Mouse (Mus musculus) cerebellum, adult 18-20 months (tissue): ENCODE measurements around the gene Snx1.
A peak's percentile ranks its signal among the peaks of the same experiment; 100 is the strongest.

Experiments used
- DNase-seq, 2 experiments: peaks; one replicate each; pipeline ENCODE4 v3.0.0; 2021

Snx1 gene

GRCm38 (mm10) chr9:66126456-66127192 lies at the start of gene Snx1, which contains the start of gene Ciao2a:
Gene Snx1 (minus strand): TSS chr9:66126587.
Gene Ciao2a (plus strand): TSS chr9:66126611.
- DNase-seq = peak; percentile 92 to 98

DNA sequence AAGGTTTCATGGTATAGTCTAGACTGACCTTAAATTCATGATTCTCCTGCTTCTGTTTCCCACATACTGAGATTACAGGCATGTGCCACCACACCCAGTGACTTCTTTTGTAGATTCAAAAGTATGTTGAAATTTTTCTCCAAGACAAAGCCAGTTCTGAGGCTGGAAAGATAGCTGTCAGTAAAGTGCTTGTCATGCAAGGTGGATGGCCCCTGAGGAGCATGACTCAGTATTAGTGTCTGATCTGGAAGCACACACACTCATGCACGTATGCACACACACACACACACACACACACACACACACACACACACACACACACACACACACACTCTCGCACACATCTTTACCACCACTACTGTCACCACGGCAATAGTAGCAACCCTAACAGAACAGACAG lies 48.6 kb upstream of the Snx1 start:
- no peak for DNase-seq

DNA sequence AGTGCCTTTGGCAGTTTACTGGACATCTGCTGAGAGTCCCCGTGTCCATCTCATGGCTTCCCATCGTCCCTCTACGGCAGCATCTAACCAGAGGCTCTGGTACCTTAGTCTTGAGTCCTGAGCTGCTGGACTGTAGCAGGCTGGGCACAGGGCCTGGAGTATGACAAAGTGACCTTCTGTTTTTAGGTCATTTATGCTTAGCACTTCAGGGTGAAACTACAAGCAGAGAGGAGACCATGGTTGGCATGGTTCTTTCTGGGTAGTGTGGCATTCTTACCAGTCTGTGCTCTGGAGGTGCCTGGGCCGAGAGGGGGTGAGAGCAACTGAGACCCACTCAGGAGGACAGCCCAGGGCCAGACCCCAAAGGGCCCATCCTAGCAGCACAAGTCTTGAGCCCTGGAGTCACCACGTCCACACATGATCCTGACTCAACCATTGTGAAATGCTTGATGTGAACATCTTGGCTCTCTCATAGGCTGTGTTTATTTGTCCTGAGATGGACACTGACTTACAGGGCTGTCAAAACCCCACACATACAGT lies 47.0 kb upstream of the Snx1 start:
- DNase-seq = no peak

DNA sequence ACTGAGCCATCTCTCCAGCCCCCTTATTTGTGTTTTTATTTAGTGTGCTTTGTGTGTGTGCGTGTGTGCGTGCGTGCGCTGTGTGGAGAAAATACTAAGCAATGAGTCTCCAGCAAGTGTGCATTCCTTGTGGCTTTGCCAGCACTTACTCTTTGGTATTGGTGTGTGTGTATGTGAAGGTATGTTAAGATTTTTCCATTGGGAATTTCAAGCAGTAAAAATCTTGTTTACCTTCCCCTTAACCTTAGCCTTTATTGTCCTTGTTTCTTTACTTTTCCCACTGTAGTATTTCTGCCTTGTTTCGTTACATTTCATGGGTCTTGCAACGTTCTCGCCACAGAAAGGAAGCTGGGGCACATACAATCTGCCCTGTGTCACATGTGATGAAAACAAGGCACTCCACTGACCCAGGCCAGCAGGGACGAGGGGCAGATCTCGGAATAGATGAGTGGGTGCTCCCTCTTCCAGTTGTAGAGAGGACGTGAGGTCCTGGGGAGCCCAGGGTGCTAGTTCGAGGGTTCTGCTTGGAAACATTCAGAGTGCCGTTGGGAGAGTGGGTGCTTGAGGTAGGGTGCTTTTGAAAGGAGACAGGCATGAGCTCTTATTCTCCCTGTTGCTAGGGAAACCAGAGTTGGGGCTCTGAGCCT lies 45.0 kb upstream of the Snx1 start:
- no peak for DNase-seq

GRCm38 (mm10) chr9:66170506-66170905 lies 44.1 kb upstream of the Snx1 start:
- no peak for DNase-seq

GRCm38 (mm10) chr9:66168233-66168632 lies 41.8 kb upstream of the Snx1 start:
- DNase-seq = no peak

DNA sequence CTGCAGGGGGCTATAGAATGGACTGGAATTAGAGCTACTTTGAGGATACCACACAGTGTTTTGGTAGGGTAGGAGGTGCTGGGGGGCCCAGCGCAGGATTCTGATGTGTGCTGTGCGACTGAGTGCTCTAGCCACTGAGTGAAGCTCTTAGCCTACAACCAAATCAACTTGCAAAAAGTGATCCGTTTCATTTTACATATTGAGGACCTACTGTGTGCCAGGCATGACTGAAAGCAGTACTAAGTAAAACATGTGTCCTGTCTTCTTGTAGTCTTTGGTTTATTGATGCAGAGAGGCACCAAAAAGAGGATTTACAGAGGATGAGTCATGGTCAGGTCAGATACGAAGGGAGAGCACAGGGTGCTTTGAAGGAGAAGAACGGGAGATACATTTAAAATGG lies 40.8 kb upstream of the Snx1 start:
- DNase-seq = no peak

- no peak for DNase-seq
Observed at GRCm38 (mm10) chr9:66162995-66163394, 36.6 kb upstream of the Snx1 start.

GRCm38 (mm10) chr9:66160155-66160554 lies 33.8 kb upstream of the Snx1 start:
- no peak for DNase-seq

- DNase-seq = no peak
Observed at GRCm38 (mm10) chr9:66158885-66159430, 32.6 kb upstream of the Snx1 start.

DNA sequence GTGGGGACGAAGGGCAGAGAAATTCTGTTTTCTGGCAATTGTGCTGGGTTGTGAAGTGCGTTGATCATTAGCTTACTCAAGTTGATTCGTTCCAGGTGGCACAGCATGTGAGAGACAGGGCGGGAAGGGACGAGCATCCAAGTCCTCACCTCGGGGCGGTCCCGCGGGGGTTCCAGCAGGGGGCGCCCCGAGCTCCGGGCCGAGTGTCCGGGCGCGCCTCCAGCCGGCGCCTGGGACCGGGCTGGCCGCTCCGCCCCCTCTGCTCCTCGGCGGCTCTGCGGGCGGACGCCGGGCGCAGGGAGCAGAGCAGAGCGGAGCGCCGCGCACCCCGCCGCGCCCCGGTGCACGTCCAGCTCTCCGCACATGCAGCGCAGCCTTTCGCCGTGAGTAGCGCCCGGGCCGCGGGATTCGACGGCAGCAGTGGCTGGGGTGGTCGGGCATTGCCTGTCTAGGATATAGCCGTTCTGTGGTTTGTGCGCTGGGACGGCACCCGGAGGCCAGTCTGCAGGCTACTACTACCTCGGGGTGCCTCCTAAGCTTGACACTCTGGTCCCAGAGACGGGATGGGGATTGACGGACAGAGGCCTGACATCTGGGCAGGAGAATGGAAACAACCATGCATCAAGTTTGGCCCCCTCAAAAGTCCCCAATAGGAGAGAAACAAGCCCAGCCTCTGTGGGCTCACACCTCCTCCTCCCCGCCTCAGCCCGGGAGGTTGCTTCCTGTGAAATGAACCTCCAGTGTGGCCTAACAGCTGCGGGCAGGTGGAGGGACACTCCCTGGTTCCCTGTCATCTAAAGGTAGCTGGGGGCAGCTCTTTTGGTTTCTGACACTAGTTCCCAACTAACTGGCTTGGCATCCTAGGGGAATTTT lies 31.8 kb upstream of the Snx1 start, which contains the start of gene Dapk2:
Dapk2 (plus strand) TSS at position 266 of the 873 bp plus-strand sequence.
- peak; percentile 39 to 77 for DNase-seq

DNA sequence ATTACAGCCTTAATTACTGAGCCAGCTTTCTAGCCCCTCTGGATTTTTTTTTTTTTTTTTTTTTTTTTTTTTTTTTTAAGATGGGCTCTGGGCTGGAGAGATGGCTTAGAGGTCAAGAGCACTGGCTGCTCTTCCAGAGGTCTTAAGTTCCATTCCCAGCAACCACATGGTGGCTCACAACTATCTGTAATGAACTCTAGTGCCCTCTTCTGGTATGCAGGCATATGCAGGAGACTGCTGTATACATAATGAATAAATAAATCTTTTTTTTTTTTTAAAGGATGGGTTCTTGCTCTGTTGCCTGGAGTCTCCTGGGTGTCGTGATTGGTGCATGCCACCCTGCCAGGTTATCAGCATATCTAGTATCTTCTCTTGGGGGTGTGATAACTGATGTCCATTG lies 29.1 kb upstream of the Snx1 start:
- no peak for DNase-seq

DNA sequence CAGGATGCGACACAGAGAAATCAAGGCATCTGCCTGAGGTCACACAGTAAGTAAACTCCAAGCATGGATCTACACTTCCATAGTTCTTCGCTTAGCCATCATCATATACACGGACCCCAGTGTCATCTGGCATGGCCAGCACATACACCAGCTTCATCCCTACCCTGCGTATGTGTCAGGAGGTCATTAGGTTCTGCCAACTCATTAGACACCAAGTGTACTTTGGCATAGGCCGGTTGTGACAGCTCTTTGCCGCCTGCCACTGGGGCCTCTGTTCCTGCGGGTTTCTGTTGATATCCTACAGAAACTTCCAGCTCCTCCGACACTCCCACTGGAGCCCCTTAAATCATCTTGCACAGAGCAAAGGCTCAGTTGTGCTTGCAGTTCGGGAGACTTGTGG lies 27.6 kb upstream of the Snx1 start:
- DNase-seq = no peak

DNA sequence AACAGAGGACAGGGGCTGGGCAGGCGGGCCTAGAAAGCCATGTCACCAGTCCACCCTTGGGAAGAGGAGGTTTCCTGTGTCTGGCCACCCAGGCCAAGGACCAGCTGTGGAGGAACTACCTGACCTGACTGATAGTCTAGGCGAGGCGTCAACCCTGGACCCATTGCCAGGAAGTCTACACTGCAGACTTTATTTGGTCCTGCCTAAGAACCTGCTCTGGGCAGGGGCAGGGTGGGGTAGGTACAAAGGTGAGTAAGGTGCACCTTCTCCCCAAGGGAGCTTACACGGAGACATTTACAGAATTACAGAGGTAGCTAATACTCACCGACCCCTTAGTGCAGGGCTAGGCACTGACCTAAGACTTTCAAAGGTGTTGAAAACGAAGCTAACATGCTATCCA lies 27.2 kb upstream of the Snx1 start:
- no peak for DNase-seq

DNA sequence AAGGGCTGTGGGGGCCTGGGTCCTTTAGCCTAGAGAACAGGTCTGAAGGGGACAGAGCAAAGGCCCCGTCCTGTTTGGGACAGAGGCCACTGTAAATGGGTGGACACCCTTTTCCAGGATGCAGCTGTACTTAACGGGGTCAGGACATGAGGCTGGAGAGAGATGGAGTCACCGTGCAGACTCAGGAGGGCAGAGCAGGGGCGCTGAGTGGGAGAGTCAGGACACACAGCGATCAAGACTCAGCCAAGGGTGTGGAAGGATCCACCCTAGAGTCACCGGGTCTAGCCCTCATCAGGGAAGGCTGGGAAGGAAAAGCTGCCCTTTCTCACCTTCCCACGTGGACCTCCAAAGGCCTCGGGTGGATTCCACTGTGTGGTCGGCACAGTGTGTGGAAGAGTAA lies 25.6 kb upstream of the Snx1 start:
- DNase-seq = no peak

GRCm38 (mm10) chr9:66146141-66146540 lies 19.8 kb upstream of the Snx1 start:
- no peak for DNase-seq

DNA sequence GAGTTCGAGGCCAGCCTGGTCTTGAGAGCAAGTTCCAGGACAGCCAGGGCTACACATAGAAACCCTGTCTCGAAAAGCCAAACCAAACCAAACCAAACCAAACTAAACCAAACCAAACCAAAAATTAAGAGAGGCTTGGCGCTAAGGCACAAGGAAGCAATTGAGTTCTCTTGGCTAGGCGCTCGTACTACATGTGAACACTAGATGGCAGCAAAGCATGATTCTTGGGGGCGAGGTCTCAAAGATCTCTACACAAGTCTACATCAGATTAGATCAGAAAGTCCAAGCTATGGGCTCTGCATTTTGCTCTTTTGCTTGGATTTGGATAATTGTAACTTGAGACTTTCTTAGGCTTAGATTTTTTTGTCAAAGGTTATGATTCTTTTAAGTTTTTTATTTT lies 17.9 kb upstream of the Snx1 start:
- DNase-seq = peak; percentile 79

DNA sequence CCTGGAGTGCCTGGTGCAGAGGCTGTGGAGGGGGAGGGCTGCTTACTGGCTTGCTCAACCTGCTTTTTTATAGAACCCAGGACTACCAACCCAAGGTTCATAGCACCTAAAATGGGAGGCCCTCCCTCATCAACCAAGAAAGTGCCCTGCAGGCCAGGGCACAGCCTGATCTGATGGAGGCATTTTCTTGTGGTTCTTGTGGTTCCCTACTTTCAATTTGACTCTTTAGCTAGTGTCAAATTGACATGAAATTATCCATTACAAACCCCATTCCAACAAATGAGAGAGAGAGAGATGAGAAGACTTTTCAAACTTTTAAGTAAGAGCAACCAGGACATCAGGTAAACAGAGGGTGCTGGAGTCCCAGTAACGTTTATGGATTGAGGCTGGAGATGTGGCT lies 15.9 kb upstream of the Snx1 start:
- no peak for DNase-seq

GRCm38 (mm10) chr9:66138193-66138592 lies 11.8 kb upstream of the Snx1 start:
- DNase-seq = no peak

GRCm38 (mm10) chr9:66135967-66136366 lies 9.6 kb upstream of the Snx1 start:
- no peak for DNase-seq

GRCm38 (mm10) chr9:66131466-66131865 lies 5.1 kb upstream of the Snx1 start:
- no peak for DNase-seq

- no peak for DNase-seq
Observed at GRCm38 (mm10) chr9:66127884-66128283, 1.5 kb upstream of the Snx1 start.

DNA sequence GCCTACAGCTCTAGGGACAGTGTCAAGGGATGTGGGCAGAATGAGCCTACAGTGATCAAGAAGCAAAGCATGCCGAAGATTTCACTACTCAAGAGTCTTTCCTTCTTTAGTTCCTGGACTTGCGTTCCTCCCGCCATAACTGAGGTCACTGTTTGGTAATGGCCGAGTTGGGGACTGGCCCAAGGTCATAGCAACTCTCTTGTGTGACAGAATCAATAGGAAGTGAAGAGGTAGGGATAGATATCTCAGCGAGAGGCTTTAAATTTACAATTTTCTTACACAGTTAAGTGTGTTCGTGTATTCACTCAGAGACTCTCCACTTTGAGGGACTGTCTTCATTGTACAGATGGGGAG lies 783 bp upstream of the Snx1 start:
- DNase-seq = no peak
